Mouse (Mus musculus): ENCODE measurements around the gene Mcrip2. TPM values are rescaled to one million over a fixed set of nuclear protein-coding genes. Genes with fewer than 3 reads are reported as not detected.

Gene Mcrip2
- total RNA-seq, 2 experiments from 2014 or later: 193 to 209 TPM

DNA sequence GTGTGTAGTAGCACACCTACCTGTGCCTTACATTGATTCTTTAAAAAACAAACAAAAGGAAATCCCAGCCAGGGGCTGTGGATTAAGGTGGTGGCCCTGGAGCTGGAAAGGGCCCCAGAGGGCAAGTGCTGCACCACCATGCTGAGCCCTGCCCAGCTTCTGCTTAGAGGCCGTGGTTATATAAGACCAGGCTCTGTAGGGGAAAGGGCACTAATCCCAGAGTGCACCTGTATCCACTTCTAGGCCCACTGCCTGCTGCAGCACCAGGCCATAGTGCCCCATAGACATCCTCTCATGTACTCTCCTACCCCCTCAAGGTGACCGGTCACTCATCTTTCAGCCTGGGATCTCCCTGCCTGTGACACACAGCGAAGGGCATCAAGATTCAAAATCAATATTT lies 2.4 kb downstream of the Mcrip2 start:
- no peak for DNase-seq (ENCODE audit: low spot score in 2 of 2)

DNA sequence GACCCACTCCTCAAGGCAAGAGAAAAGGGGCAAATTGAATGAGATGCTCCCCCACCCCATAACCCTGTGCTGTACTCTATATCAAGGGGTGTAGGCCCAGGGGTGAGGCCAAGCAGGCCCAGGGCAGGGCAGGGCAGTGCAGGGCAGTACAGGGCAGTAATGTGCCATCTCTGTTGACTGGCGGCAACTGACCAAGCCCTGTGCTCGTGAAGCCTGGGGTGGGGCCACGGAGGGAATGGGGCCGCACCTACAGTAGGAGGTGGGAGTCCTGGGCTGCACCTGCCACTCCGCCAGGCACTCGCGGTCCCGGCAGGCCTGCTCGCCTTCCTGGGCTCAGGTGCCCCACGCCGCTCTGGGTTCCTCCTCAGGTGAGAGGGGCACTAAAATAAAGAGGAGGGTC lies 3.3 kb downstream of the Mcrip2 start:
- DNase-seq (ENCODE audit: low spot score in 2 of 2): no peak

DNA sequence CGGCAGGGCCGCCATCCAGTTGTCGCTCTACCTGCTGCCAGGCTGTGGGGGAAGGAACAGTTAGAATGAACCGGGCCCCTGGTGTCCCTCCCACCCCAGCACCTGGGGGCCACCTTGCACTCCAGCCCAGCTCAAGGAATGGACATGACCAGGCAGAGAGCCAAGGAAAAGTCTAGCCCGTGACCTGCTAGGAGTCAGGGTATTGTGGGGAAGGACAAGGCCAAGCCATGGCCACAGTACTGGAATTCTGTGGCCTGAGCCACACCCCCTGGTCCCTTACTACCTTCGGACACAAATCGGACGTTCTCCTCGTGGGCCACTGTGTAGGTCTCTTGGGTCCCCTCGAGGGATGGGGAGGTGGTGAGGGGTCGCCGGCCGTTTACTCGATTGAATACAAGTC lies 4.3 kb downstream of the Mcrip2 start:
- no peak for DNase-seq (ENCODE audit: low spot score in 2 of 2)

DNA sequence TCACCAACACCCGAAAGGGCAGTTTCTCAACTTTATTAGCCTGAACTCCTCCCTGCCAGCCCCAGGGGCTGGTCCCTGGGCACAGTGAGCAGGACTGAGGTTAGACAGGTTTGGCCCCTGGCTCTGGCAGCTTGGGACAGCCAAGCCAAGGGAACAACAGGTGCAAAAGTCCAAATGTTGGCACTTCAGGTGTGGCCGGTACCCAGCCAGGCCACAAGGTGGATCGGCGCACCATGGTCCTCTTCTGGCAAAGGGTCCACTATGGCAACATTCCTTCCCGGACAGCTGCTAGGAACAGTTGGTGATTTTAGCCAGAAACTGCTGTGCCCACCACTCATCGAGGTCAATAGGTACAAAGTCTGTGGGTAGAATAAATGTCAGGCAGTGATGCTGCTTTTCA lies 4.9 kb downstream of the Mcrip2 start:
- DNase-seq (ENCODE audit: low spot score in 2 of 2): no peak

DNA sequence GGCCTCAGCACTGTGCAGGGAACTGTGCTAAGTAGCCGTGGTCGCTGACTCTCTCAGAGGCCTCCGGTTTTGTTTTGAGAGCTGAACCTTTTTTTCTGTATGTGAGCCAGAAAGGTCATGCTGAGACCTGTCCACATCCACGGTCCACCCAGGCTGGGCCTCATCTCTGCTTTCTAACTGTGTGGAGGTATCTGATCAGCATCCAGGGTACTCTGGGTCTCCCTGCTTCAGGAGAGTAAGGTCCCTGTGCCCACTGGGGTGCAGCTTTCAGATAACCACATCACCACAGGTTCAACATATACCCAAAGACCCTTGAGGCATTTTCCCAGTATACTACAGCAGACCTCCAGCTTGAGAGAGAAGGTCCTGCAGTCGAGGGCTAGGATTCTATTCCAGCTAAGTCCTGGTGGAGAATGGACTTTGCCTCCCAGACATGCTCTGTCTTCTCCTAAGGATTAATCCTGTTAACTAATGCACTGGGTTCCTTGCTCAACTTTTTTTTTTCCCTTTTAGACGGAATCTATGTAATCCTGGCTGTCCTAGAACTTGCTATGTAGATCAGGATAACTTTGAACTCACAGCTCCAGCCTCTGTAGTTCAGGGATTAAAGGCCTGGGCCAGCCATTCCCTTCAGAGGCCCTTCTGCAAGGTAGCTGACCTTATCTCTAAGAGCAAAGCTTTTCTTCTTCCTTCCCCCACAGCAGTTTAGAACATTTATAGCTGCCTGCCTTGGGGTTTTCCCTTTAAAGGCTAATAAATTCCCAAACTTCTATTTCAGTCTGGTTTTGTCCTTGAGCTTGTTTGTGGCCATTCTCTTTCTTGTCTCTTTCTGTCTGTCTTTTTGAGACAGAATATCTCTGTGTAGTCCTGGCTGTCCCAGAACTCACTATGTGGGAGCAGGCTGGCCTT lies 6.6 kb downstream of the Mcrip2 start:
- no peak for DNase-seq (ENCODE audit: low spot score in 2 of 2)

DNA sequence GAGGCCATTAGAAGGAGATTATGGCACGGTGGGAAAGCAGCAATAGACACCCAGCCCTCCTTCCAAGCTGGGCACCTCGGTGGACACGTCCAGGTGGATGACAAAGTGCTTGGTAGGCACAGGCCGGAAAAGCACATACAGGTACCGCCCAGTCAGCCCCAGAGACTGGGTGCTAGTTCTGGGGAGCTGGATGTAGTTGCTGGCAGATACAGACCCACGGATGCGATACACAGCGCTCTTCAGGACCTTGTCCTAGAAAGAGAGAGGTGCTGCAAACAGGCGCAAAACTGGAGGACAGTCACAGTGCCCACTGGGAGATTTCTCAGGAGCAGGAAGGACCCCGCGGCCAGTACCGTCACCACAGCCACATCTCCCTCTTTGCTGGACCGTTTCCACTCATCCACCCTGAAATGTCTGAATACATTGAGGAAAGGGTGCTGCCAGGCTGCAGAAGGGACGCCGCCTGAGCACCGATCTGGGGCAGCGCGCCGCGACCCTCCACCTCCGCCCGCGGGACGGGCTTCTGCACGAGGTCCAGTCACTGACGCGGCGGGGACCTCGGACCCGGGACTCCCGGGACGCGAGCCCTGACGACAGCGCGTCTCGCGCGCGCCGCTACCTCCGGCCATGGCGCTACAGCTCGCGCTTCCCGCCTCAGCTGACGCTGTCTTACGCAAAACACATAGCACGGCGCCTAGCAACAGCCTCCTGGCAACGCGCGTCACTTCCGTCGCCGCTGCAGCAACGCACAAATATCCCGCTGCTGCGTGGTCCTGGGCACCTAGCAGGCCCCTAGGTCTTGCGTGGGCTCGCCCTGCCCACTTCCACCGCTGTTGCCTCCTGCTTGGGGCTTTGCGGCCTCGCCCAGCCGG lies 7.5 kb downstream of the Mcrip2 start, which contains the start of gene Wdr90:
Gene Wdr90, minus strand, starts transcription at position 670 of the 872 bp plus-strand sequence.
- peak; percentile 77 to 83 for DNase-seq (ENCODE audit: low spot score in 2 of 2)

DNA sequence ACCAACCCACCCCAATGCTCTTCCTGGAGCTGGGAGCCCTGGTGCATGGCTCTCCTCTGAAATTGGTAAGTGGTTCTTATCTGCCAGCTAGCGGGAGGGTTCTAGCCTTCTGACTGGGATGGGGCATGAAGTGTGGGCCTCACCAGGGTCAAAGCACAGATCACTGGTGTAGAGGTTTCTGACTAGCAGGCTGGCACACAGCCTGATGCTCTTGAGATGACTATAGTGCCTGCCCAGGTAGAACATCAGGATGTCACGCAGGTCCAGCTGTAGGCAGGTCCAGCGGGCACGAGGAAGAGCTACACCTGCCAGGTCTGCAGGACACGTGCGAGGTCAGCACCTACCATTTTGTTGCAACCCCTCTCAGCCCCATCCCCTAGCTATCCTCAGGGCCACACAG lies 8.3 kb downstream of the Mcrip2 start:
- no peak for DNase-seq (ENCODE audit: low spot score in 2 of 2)

DNA sequence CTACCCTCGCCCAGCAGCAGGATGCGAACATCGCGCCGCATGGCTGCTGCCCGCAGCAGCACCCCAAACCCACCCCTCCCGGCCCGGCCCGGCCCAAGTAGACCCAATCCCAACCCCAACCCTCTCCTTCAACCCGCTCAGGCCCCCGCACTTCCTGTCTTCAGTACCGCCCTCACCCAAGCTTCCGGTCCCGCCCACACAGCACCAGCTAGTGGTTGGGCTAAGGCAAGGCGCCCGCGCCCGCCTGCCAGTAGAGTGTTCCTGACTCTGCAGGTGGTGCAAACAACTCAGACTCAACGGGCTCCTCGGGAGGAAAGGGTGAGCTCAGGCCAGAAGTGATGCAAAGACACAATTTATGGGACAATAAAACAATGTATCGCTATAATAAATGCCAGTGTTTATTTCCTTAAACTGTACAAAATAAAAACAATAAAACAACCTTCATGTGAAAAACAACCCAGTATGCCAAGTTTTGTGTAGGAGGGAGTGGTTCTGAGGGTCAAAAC lies 24.1 kb downstream of the Mcrip2 start, which contains the start of gene Rhot2:
Gene Rhot2, minus strand, starts transcription at position 456 of the 506 bp plus-strand sequence.
- DNase-seq (ENCODE audit: low spot score in 2 of 2): peak; percentile 74 to 89

DNA sequence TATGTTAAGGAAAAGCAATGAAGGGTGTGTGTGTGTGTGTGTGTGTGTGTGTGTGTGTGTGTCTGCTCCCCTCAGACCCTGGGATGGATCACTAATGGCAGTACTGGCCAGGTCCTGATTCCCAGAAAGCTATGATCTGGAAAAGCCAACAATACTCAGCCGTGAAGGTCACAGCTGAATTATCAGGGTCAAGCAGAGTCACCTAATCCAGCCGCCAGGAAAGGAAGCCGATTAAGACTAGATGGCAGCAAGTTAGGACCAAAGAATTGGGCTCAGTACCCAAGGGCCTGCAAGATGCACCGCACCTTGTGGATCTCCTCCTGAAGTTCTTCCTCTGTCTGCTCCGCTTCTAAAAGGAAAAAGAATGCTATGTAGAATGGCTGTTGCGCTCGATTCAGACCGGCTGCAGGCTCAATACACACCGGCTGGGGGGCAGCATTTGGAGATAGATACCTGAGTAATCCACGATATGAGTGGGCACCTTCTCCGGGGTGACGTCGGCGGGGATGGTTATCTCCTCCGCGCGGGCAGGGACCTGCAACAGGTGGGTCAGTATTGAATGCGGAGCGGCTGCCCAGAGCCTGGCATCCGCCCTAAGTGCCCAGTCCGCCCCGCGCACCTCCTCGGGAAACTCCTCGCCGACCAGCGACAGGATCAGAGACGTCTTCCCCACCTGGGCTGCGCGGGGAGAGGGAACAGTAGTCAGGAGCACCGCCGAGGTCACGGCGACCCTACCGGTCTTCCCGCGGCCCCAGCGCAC lies 24.7 kb downstream of the Mcrip2 start:
- DNase-seq (ENCODE audit: low spot score in 2 of 2): no peak

DNA sequence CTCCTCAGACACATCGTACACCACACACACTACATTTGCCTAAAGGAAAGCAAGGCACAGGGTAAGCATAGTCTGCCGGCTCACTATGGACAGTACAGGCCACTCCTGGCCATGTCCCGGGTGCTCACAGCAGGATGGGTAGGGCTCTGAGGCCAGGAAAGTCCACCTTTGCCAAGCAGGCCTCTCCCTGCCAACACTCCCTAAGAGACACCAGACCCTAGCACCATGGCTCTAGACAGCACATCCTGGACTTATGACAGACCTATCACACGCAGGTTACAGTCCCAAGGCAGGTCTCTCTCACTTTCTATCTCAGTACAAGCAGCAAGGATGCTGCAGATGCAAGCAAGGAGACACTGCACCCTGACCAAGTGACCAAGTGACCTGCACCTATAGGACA lies 25.4 kb downstream of the Mcrip2 start:
- no peak for DNase-seq (ENCODE audit: low spot score in 2 of 2)

DNA sequence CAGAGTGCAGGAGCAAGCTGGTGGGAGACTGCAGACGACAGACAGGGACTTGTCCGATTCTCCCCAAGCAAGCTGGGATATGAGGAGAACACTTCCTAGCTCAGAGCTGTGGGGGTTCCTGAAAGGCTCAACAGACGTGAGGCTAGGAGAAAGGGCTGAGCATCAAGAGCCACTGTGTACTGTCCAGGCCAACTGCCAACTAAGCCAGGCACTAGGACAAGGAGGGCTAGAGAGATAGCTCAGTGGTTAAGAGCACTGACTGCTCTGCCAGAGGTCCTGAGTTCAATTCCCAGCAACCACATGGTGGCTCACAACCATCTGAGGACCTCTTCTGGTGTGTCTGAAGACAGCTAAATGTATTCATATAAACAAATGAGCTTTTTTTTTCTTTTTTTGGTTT lies 26.1 kb downstream of the Mcrip2 start:
- no peak for DNase-seq (ENCODE audit: low spot score in 2 of 2)

DNA sequence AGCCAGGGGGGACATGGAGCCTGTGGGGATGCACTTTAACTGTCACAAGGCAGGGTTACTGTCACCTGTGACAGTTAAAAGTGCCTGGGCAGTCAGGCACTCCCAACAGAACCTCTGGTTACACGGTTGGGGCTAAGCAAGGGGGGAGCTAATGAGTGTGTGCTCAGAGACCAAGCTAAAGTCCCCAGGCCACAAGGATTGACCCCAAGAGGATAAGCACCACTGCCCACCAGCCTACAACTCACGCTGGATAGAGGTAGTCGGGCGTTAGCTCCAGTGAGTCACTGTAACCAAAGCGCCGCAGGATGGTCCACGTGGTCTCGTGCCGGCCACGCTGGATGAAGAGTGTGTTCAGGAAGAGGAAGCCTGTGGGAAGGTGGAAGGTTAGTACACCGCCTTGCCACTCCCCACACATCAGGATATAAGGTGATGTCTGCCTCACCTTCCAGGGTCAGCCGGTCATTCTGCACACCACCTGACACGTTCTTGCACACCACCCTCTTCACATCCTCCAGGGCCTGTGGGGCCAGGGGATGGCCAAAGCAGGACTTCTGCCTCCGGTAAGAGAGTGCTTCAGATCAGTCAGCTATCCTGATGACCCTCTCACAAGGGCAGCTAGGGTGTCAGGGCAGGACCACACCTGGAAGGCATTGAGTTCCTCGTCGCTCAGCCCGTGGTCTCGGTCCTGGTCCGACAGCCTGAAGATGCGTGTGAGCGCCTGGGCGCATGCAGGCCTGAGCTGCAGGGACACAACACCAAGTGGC lies 27.3 kb downstream of the Mcrip2 start, which contains the start of gene Gm20683:
Gene Gm20683, minus strand, starts transcription at position 647 of the 764 bp plus-strand sequence.
- DNase-seq (ENCODE audit: low spot score in 2 of 2): no peak

DNA sequence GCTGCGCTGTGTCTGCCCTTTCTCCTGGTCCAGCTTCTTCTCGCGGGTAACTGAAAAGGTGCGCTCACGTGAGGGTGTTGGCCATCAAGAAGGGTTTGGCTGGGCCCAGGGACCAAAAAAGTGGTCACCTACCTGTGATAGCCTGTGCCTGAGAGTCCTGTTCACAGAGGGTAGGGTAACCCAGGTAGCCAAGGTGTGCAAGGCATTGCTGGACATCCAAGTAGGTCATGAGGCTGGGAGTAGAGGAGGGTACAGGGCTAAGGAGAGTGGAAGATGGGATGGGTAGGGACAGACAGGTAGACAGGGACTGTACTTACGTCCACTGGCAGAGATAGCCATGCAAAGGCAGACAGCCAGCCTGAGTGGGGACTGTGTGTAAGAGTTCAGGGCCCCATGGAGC lies 28.0 kb downstream of the Mcrip2 start:
- DNase-seq (ENCODE audit: low spot score in 2 of 2): no peak

DNA sequence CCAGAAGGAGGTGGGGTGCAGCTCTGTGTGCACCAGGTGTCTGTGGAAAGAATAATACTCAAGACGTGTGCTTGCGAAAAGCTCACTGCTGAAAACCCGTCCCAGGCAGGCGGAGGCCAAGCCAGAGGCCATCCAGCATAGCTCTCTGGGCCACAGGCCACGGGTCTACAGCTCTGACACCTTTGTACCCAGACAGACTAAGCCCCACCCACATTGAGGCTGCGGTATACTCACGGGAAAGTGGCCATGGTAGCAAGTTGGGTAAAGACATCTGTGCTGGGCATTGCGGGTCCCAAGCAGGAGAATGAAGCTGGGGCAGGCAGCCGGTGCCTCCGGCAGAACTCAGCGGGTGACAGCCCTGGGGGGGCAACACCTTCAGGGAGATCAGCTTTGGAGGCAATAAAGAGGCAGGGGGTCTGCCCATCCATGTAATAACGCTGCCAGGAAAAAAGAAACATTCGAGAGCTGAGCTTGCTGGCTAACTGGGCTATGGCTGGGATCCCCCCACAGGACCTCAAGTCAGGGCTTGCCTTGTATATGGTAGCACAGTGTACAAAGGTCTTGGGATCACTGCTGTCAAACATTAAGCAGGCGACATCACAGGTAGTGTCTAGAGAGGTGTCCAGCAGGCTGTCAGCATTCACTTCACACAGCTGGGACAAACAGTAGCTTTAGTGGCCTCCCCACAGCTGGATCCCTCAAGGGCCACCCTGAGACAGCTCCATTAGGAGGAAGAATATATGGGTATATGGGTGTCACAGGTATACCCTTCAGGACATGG lies 28.9 kb downstream of the Mcrip2 start:
- no peak for DNase-seq (ENCODE audit: low spot score in 2 of 2)

DNA sequence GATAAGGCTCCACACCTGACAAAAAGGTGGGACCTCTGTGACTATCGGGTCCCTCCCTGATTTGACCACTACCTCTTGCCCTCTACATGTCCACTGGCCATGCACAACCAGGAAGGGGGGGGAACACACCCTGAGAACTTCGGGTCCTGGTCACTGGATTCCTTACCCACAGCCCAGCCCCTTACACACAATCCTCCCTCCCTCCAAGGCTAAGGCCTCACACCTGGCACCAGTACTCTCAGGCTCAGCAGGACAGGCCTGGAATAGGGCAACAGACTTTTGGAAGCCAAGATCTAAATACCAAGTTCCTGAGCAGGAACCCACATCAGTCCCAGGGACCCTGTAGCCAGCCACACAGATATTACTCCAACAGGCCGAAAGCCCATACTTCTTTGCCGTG lies 29.7 kb downstream of the Mcrip2 start:
- DNase-seq (ENCODE audit: low spot score in 2 of 2): no peak

DNA sequence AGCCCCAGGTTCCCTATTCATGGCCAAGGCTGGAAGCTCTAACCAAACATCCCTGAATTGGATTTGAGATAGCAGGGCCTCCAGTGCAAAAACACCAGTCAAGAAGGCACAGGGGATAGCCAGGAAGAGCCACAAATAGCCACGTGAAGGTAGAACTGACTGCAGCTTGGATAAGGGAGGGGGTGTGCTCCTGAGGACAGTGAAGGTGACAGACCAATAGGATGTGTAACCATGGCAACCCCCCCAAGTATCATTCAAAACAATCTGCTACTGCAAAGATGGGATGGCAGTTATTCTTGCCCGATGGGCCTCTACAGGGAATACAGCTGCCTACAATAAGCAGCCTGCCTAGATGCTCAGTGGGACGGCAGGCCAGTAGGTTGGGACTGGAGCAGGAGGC lies 31.0 kb downstream of the Mcrip2 start:
- no peak for DNase-seq (ENCODE audit: low spot score in 2 of 2)

DNA sequence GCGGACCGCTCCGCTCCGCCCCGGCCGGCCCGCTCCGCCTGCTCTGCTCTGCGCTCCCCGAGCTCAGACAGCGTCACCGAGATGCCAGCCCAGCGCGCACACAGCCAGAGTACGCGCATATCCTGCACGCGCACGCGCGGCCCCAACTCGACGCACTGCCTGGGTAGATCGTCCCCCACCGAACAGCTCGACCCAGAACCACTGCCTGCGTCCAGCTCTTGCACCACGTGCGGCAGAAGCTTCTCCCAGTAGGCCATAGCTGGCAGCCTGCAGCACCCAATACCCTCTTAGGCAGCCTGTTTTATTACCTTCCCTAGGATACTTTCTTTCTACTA lies 31.5 kb downstream of the Mcrip2 start, which contains the start of gene Rhbdl1:
Gene Rhbdl1, minus strand, starts transcription at position 220 of the 335 bp plus-strand sequence.
- DNase-seq (ENCODE audit: low spot score in 2 of 2): peak; percentile 54 to 65

DNA sequence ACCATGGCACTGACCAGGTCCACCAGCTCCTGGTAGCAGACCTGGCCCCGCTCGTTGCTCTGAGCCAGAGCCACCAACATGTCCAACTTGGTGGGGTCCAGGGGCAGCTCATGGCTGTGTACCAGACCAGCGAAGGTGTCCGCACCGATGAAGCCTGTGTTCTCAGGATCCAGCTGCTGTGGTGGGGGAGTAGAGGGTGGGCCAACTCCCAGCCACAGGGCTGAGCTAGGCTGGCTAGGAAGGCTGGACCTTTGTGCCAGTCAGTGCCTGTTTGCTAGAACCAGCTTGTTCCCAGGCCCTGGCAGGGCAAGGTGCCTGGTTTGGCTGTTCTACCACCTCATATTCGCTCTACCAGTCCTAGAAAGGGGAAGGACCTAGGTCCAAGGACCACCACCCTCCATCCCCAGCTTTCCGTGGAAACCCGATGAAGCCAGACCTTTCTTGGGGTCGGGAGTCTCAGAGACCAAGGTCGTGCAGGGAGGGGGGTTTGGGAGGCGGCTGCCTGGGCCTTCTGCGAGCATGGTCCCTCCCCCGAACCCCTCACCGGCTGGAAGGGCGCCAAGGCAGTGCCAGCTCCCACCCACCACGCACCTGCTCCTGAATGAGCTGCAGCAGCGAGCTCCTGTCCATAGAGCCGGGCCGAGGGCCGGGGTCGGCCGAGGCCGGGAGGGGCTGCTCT lies 32.0 kb downstream of the Mcrip2 start:
- DNase-seq (ENCODE audit: low spot score in 2 of 2): no peak

DNA sequence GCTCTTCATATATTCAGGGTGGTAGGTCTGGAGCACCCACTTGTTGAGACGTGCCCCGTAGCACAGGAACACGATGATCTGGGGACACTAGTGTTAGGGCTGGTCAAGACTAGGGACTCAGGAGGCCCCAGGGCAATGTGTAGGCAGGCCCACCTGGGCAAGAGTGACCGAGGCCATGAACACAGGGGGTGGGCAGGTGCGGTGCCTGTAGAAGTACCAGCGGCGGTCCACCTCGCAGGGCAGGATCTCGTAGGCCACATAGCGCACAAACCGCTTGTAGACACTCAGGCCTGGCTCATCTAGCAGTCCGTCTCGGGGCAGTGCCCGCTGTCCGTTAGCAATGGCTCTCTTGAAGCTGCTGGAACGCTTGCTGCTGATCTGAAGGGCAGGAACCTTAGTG lies 32.7 kb downstream of the Mcrip2 start:
- no peak for DNase-seq (ENCODE audit: low spot score in 2 of 2)
